Mouse (Mus musculus): Measurements from ENCODE around the gene Zfp865.

The Zfp865 gene

GRCm38 (mm10) chr7:5020000-5020681 is at the start of gene Zfp865, which contains the start of gene Ccdc106:
Gene Zfp865, plus strand, starts transcription at chr7:5020376.
Gene Ccdc106, plus strand, starts transcription at chr7:5020553.
- peak; percentile 98 for DNase-seq (ENCODE audit: low read depth, low spot score)

GRCm38 (mm10) chr7:4971068-4971467 is 49.1 kb upstream of the Zfp865 start, which contains the start of gene Sbk3:
Gene Sbk3, minus strand, starts transcription at chr7:4971168.
- DNase-seq (ENCODE audit: low read depth, low spot score): no peak

- DNase-seq (ENCODE audit: low read depth, low spot score): no peak
Observed at GRCm38 (mm10) chr7:4971710-4972109, 48.5 kb upstream of the Zfp865 start.

GRCm38 (mm10) chr7:4972321-4973047 is 47.7 kb upstream of the Zfp865 start:
- DNase-seq (ENCODE audit: low read depth, low spot score): no peak

GRCm38 (mm10) chr7:4975455-4975854 is 44.7 kb upstream of the Zfp865 start:
- DNase-seq (ENCODE audit: low read depth, low spot score): no peak

GRCm38 (mm10) chr7:4976832-4977231 is 43.3 kb upstream of the Zfp865 start:
- DNase-seq (ENCODE audit: low read depth, low spot score): peak; percentile 72

- DNase-seq (ENCODE audit: low read depth, low spot score): no peak
Observed at GRCm38 (mm10) chr7:4988250-4988649, 31.9 kb upstream of the Zfp865 start.

- DNase-seq (ENCODE audit: low read depth, low spot score): no peak
Observed at GRCm38 (mm10) chr7:4993347-4993998, 26.7 kb upstream of the Zfp865 start.

GRCm38 (mm10) chr7:4993999-4994788 is 26.0 kb upstream of the Zfp865 start:
- DNase-seq (ENCODE audit: low read depth, low spot score): no peak

GRCm38 (mm10) chr7:4995268-4996002 is 24.7 kb upstream of the Zfp865 start:
- no peak for DNase-seq (ENCODE audit: low read depth, low spot score)

GRCm38 (mm10) chr7:4996003-4996895 is 23.9 kb upstream of the Zfp865 start, which contains the start of gene Zfp579:
Gene Zfp579, minus strand, starts transcription at chr7:4996158.
- peak; percentile 92 for DNase-seq (ENCODE audit: low read depth, low spot score)

- DNase-seq (ENCODE audit: low read depth, low spot score): no peak
Observed at GRCm38 (mm10) chr7:4996934-4997333, 23.2 kb upstream of the Zfp865 start.

GRCm38 (mm10) chr7:4999876-5000275 is 20.3 kb upstream of the Zfp865 start:
- no peak for DNase-seq (ENCODE audit: low read depth, low spot score)

GRCm38 (mm10) chr7:5002876-5003275 is 17.3 kb upstream of the Zfp865 start:
- DNase-seq (ENCODE audit: low read depth, low spot score): peak; percentile 69

- peak; percentile 77 for DNase-seq (ENCODE audit: low read depth, low spot score)
Observed at GRCm38 (mm10) chr7:5008229-5008628, 11.9 kb upstream of the Zfp865 start.

- DNase-seq (ENCODE audit: low read depth, low spot score): peak; percentile 95
Observed at GRCm38 (mm10) chr7:5012681-5013513, 7.3 kb upstream of the Zfp865 start.

GRCm38 (mm10) chr7:5014251-5015117 is 5.7 kb upstream of the Zfp865 start, which contains the start of the genes Zfp524 and Fiz1:
Gene Zfp524, plus strand, starts transcription at chr7:5014415.
Gene Fiz1, minus strand, starts transcription at chr7:5014697.
- DNase-seq (ENCODE audit: low read depth, low spot score): peak; percentile 98

Data from R1 (cell line).